ENCODE assay signal across 8 mouse cellular contexts in the genomic region with DNA sequence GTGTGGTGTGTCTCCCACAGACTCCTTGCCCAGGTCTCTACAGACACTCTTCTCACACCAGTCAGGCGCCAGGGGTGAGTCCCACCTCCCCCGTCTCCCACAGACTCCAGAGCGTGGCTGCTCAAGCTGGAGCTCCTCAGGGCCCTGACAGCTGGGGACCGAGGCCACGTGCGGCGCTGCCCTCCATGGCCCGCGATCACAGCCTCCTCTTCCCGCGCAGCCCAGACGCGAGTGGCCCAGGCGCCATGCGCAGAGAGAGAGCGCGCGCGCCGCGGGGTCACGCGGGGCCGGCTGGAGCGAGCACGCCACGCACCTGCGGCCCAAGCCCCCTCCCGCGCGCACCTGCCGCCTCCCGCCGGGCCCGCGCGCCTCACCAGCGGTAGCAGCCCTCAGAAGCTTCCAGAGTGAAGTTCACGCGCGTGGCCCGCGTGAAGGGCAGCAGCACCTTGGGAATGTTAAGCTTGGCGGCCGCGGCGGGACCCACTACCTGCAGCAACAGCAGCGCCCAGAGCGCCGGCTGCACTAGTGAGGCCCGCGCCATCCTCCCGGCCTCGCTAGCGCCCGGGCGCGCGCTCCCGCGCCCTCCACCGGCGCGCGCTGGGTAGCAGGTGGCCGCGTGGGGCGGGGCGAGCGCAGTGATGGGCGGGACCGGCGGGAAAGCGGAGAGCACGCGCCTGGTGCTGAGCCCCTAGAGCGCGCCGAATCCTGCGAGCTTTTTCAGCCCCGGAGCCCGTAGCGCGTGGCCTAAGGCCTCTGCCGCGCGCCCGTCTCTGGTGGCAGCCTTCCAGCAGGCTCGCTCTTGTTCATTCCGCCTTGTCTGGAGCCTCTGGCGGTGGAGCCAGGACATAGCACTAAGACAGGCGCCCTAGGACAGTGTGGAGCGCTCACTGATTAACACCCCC. TPM values are rescaled to one million over a fixed set of nuclear protein-coding genes. Genes with fewer than 3 reads are reported as not detected.
DNase-seq lines count a peak whose midpoint lies in the region; ATAC-seq and TF ChIP-seq lines count a peak whose summit lies in the region.

Nup210 (minus strand) TSS at position 586 of the 902 bp plus-strand sequence.

- DNase-seq in CD8-positive naive resting alpha-beta T cell, adult 2 months (ENCODE audit: low read depth in 2 of 2, low spot score in 2 of 2) = peak; percentile 90 to 91
- peak; percentile 73 for DNase-seq in c-Kit-positive CD71-positive TER-119-negative erythroid progenitor cells, embryonic 14.5 days (ENCODE audit: low read depth)
- peak; percentile 91 for DNase-seq in heart, postnatal 0 days (ENCODE audit: low spot score)
- DNase-seq in kidney, postnatal 4 days = peak; percentile 97 to 98

- H3K27me3 ChIP-seq in forebrain, embryonic 12.5 days = no peaks in the 10 kb centered on the region
- H3K27me3 ChIP-seq in heart, postnatal 0 days (ENCODE audit: control insufficient read depth, insufficient read depth, low read length) = no peaks in the 10 kb centered on the region
- H3K27me3 ChIP-seq in liver, embryonic 16.5 days (ENCODE audit: control insufficient read depth, insufficient read depth, low read depth, low read length) = no peaks in the 10 kb centered on the region
- no peaks in the 10 kb centered on the region for H3K27me3 ChIP-seq in neural tube, embryonic 13.5 days
- no peaks in the 10 kb centered on the region for H3K27me3 ChIP-seq in testis, adult 2 months (ENCODE audit: control insufficient read depth, insufficient read depth, low read length)

- H3K9ac ChIP-seq in forebrain, embryonic 12.5 days = peak within 1 kb of the TSS; percentile 82
- H3K9ac ChIP-seq in heart, postnatal 0 days (replicated peaks; ENCODE audit: low read depth, low read length) = peak within 1 kb of the TSS; percentile 71
- peak within 1 kb of the TSS; percentile 92 for H3K9ac ChIP-seq in liver, embryonic 16.5 days (ENCODE audit: low read depth, low read length)
- H3K9ac ChIP-seq in neural tube, embryonic 13.5 days = peak within 1 kb of the TSS; percentile 83

- peak; percentile 14; the same call in 1 of the 2 replicates for TF ChIP-seq POLR2A in testis, adult 2 months (IDR thresholded peaks at IDR 0.05; ENCODE audit: control insufficient read depth, low read depth, low read length)

- 0% methylated on average over 81 of the region's 93 CpGs for WGBS in forebrain, embryonic 12.5 days
- WGBS in heart, postnatal 0 days = under 1% methylated on average over 67 of the region's 93 CpGs
- WGBS in liver, embryonic 16.5 days (ENCODE audit: insufficient replicate concordance) = under 1% methylated on average over 92 of the region's 93 CpGs
- WGBS in neural tube, embryonic 13.5 days = under 1% methylated on average over 92 of the region's 93 CpGs

- peak within 1 kb of the TSS; percentile 70 for H3K4me3 ChIP-seq in forebrain, embryonic 12.5 days (replicated peaks)
- peak within 1 kb of the TSS; percentile 79 for H3K4me3 ChIP-seq in heart, postnatal 0 days (ENCODE audit: low read depth, low read length)
- H3K4me3 ChIP-seq in liver, embryonic 16.5 days (ENCODE audit: low read depth, low read length) = peak within 1 kb of the TSS; percentile 86
- peak within 1 kb of the TSS; percentile 65 for H3K4me3 ChIP-seq in neural tube, embryonic 13.5 days
- H3K4me3 ChIP-seq in testis, adult 2 months (ENCODE audit: control insufficient read depth, low read depth, low read length) = peak within 1 kb of the TSS; percentile 88

- peak within 1 kb of the TSS; percentile 82 for H3K27ac ChIP-seq in forebrain, embryonic 12.5 days
- peak within 1 kb of the TSS; percentile 69 for H3K27ac ChIP-seq in heart, postnatal 0 days (ENCODE audit: low read depth)
- peak within 1 kb of the TSS; percentile 93 for H3K27ac ChIP-seq in liver, embryonic 16.5 days (ENCODE audit: low read length)
- peak within 1 kb of the TSS; percentile 90 for H3K27ac ChIP-seq in neural tube, embryonic 13.5 days (replicated peaks)
- peak within 1 kb of the TSS; percentile 51; the same call in 1 of the 2 replicates for H3K27ac ChIP-seq in testis, adult 2 months (ENCODE audit: control insufficient read depth, insufficient read depth, low read depth, low read length)

- no peak for TF ChIP-seq EP300 in heart, postnatal 0 days (IDR thresholded peaks at IDR 0.05; ENCODE audit: low read depth)

- H3K36me3 ChIP-seq in forebrain, embryonic 12.5 days (replicated peaks) = no peaks in the 10 kb centered on the region
- no peaks in the 10 kb centered on the region for H3K36me3 ChIP-seq in heart, postnatal 0 days (replicated peaks; ENCODE audit: control insufficient read depth, insufficient read depth, low read length)
- no peaks in the 10 kb centered on the region; the same call in 1 of the 2 replicates for H3K36me3 ChIP-seq in liver, embryonic 16.5 days (ENCODE audit: control insufficient read depth, insufficient read depth)
- no peaks in the 10 kb centered on the region for H3K36me3 ChIP-seq in neural tube, embryonic 13.5 days
- no peaks in the 10 kb centered on the region for H3K36me3 ChIP-seq in testis, adult 2 months (ENCODE audit: control insufficient read depth, insufficient read depth, low read length)

- peak within 1 kb of the TSS; percentile 91 for H3K4me2 ChIP-seq in forebrain, embryonic 12.5 days
- H3K4me2 ChIP-seq in heart, postnatal 0 days (ENCODE audit: low read depth, low read length) = peak within 1 kb of the TSS; percentile 100
- H3K4me2 ChIP-seq in liver, embryonic 16.5 days (ENCODE audit: low read depth, low read length) = peak within 1 kb of the TSS; percentile 98
- H3K4me2 ChIP-seq in neural tube, embryonic 13.5 days = peak within 1 kb of the TSS; percentile 85

- H3K4me1 ChIP-seq in forebrain, embryonic 12.5 days = peaks cover 29% of the 10 kb centered on the region
- peaks cover 21% of the 10 kb centered on the region for H3K4me1 ChIP-seq in heart, postnatal 0 days (ENCODE audit: control insufficient read depth, insufficient read depth)
- peaks cover 44% of the 10 kb centered on the region for H3K4me1 ChIP-seq in liver, embryonic 16.5 days (ENCODE audit: control insufficient read depth, low read depth, low read length)
- H3K4me1 ChIP-seq in neural tube, embryonic 13.5 days (replicated peaks) = peaks cover 35% of the 10 kb centered on the region
- peaks cover 13% of the 10 kb centered on the region for H3K4me1 ChIP-seq in testis, adult 2 months (ENCODE audit: control insufficient read depth, insufficient read depth, low read length)

- 0 out of 2 replicates have a peak, but pooled peaks cover 2% of the 10 kb centered on the region for H3K9me3 ChIP-seq in forebrain, embryonic 12.5 days
- no peaks in the 10 kb centered on the region for H3K9me3 ChIP-seq in heart, postnatal 0 days (replicated peaks; ENCODE audit: control insufficient read depth, low read length)
- no peaks in the 10 kb centered on the region; the same call in 1 of the 2 replicates for H3K9me3 ChIP-seq in liver, embryonic 16.5 days (replicated peaks; ENCODE audit: control insufficient read depth, low read length)
- 0 out of 2 replicates have a peak, but pooled peaks cover under 1% of the 10 kb centered on the region for H3K9me3 ChIP-seq in neural tube, embryonic 13.5 days

- ATAC-seq in forebrain, embryonic 12.5 days (ENCODE audit: low FRiP score) = peak; percentile 97
- ATAC-seq in heart, postnatal 0 days (ENCODE audit: insufficient read depth, low read depth) = peak; percentile 95
- peak; percentile 90 for ATAC-seq in liver, embryonic 16.5 days (ENCODE audit: low read depth)
- peak; percentile 98 for ATAC-seq in neural tube, embryonic 13.5 days (ENCODE audit: low read depth)

- peak; percentile 70 for TF ChIP-seq CTCF in heart, postnatal 0 days (IDR thresholded peaks at IDR 0.05; ENCODE audit: low read depth)
- TF ChIP-seq CTCF in testis, adult 2 months (IDR thresholded peaks at IDR 0.05; ENCODE audit: control insufficient read depth, insufficient read depth, insufficient replicate concordance, low read depth, low read length) = peak; percentile 45; the same call in 1 of the 2 replicates

RNA-seq across cellular contexts. Expression of gene Nup210, which starts in this region (rescaled TPM):
- polyA plus RNA-seq in forebrain, embryonic 12.5 days (2016; fragmentation: Nextera tagmentation; extraction: Ambion mirVana) = 32.7 and 37.9 TPM in 2 replicates
- total RNA-seq in heart, postnatal 0 days (2014; rRNA removed; ENCODE audit: low replicate concordance) = 9.7 and 13.4 TPM in 2 replicates
- polyA plus RNA-seq in heart, postnatal 0 days (2015; fragmentation: Nextera tagmentation; extraction: Ambion mirVana) = 1.6 TPM in 2 replicates
- polyA plus RNA-seq in liver, embryonic 16.5 days (2015; fragmentation: Nextera tagmentation; extraction: Ambion mirVana) = 32.3 and 33.2 TPM in 2 replicates
- polyA plus RNA-seq in neural tube, embryonic 13.5 days (2015; fragmentation: Nextera tagmentation; extraction: Ambion mirVana) = 12.5 and 14.2 TPM in 2 replicates
- polyA plus RNA-seq in testis, adult 2 months (2012; rRNA removed) = 6.1 and 9.9 TPM in 2 replicates

Comparison
In these comparisons a context has a peak if more than half of its experiments do, and no peak if none do; other contexts are left out.
1. Peak in every context shown above with its lines: DNase-seq, ATAC-seq, H3K4me3 ChIP-seq and H3K27ac ChIP-seq.